Mouse (Mus musculus): ENCODE data around the gene D330020A13Rik. TPM values are rescaled to one million over a fixed set of nuclear protein-coding genes. Genes with fewer than 3 reads are reported as not detected.

D330020A13Rik gene
- total RNA-seq, 1 experiment, result 4.4 TPM

DNA sequence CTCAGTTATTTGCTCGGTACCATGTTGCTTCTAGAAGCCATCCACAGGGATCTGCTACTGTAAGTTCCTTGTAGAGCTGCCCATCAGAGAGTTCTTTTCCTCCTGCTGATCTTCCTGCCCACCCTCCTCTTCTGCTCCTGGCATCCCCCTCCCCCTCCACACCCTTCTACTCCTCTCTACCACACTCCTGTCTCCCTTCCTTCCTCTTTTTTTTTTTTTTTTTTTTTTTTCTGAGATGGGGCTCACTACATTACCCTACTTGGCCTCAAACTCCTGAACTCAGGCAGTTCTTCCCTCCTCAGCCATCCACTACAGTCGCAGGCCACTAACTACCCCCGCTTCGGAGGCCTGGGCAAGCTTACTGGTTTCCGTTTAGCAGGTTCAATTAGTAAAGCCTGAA lies 18.3 kb downstream of the D330020A13Rik start:
- no peak overlapping the region for H3K4me3 ChIP-seq (ENCODE audit: insufficient read depth in 1 of 2, low read depth in 1 of 2, low read length in 2 of 2, poor library complexity in 1 of 2, severe bottlenecking in 1 of 2)
- no peaks in the 10 kb centered on the region for H3K9me3 ChIP-seq (ENCODE audit: control insufficient read depth, insufficient read depth, low read depth, low read length)
- in situ Hi-C loops (cut with MboI; ENCODE audit: low sequenced_read_pairs in 2 of 2, unreplicated experiment in 2 of 2), result no loop called here
- no peak for TF ChIP-seq MAFK (IDR thresholded peaks at IDR 0.05; ENCODE audit: insufficient read depth, low read depth, low read length)
- no peak for TF ChIP-seq ZC3H11A (IDR thresholded peaks at IDR 0.05; ENCODE audit: borderline replicate concordance, low read depth, low read length)
- TF ChIP-seq CHD2 (IDR thresholded peaks at IDR 0.05; ENCODE audit: low read depth, low read length), result no peak
- TF ChIP-seq HCFC1 (IDR thresholded peaks at IDR 0.05; ENCODE audit: borderline replicate concordance, insufficient read depth, low read length), result no peak
- no peak for TF ChIP-seq ZNF384 (IDR thresholded peaks at IDR 0.05; ENCODE audit: low read depth, low read length)
- no peak for DNase-seq (ENCODE audit: low read depth, low spot score)
- no peaks in the 10 kb centered on the region for H3K36me3 ChIP-seq (ENCODE audit: control insufficient read depth, insufficient read depth, low read length, poor library complexity, severe bottlenecking)
- H3K9ac ChIP-seq (ENCODE audit: insufficient read depth, low read depth, low read length, poor library complexity, severe bottlenecking), result no peak overlapping the region
- H3K4me1 ChIP-seq (ENCODE audit: control insufficient read depth in 2 of 2, insufficient read depth in 2 of 2, low read length in 2 of 2, poor library complexity in 1 of 2), result peaks cover 3 to 10% of the 10 kb centered on the region in 2 experiments; a peak in 3 of 4 replicates
- no peak overlapping the region for H3K27ac ChIP-seq (ENCODE audit: insufficient read depth, low read depth, low read length, poor library complexity, severe bottlenecking)

DNA sequence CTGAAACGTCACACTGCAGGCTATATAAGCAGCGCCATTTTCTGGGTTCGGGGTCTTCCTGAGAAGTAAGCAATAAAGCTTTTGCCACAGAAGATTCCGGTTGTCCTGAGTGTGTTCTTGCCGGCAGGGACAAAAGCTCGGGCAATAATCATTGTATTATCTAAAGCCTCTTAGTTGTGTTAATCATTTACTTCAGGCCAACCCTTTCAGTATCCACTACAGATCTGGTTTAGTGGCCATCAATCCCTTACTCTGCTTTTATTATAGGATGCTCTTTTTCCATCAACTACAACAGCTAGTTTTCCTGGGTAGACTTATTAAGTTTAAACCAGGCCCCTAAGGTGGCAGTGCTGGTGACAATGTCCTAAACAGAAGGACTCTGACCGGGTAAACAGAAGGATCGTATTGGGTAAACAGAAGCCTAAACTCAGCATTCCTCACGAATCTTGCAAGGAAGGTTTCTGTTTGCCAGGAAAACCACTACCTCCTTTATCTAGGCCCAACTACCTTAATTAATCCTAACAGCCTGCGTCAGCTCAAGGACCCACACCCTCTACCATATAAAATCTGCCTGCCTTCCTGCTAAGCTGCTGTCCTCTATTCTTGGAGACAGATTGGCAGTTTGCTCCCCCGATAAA lies 24.3 kb downstream of the D330020A13Rik start:
- Histone ChIP-seq H3K27ac (ENCODE audit: insufficient read depth, low read depth, low read length, poor library complexity, severe bottlenecking) (no peak overlapping the region), H3K9ac (ENCODE audit: insufficient read depth, low read depth, low read length, poor library complexity, severe bottlenecking) (no peak overlapping the region), H3K4me1 (ENCODE audit: control insufficient read depth in 2 of 2, insufficient read depth in 2 of 2, low read length in 2 of 2, poor library complexity in 1 of 2) (peaks cover 2 to 4% of the 10 kb centered on the region in 2 experiments; a peak in 3 of 4 replicates), H3K4me3 (ENCODE audit: insufficient read depth in 1 of 2, low read depth in 1 of 2, low read length in 2 of 2, poor library complexity in 1 of 2, severe bottlenecking in 1 of 2) (no peak overlapping the region), H3K36me3 (ENCODE audit: control insufficient read depth, insufficient read depth, low read length, poor library complexity, severe bottlenecking) (no peaks in the 10 kb centered on the region), H3K9me3 (ENCODE audit: control insufficient read depth, insufficient read depth, low read depth, low read length) (no peaks in the 10 kb centered on the region)
- in situ Hi-C loops (cut with MboI; ENCODE audit: low sequenced_read_pairs in 2 of 2, unreplicated experiment in 2 of 2), result no loop called here
- no peak for TF ChIP-seq ZNF384 (IDR thresholded peaks at IDR 0.05; ENCODE audit: low read depth, low read length)
- no peak for TF ChIP-seq HCFC1 (IDR thresholded peaks at IDR 0.05; ENCODE audit: borderline replicate concordance, insufficient read depth, low read length)
- TF ChIP-seq CHD2 (IDR thresholded peaks at IDR 0.05; ENCODE audit: low read depth, low read length), result no peak
- no peak for TF ChIP-seq MAFK (IDR thresholded peaks at IDR 0.05; ENCODE audit: insufficient read depth, low read depth, low read length)
- no peak for TF ChIP-seq ZC3H11A (IDR thresholded peaks at IDR 0.05; ENCODE audit: borderline replicate concordance, low read depth, low read length)
- DNase-seq (ENCODE audit: low read depth, low spot score), result no peak

DNA sequence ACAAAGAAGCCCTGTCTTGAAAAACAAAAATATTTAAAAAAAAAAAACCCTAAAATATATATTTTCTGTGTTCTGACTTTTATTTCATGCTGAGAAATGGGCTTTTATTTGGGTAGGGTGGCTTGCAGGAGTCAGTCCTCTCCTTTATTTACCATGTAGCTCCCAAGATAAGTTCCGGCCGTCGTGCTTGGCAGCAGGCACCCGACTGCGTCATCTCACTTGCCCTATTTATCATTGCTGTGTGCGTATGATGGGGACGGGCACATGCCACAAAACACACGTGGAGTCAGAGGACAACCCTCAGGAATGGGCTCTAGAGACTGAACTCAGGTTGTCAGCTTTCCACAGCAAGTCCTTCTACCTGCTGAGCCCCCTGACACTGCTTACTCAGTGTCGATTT lies 25.0 kb downstream of the D330020A13Rik start:
- Histone ChIP-seq H3K36me3 (ENCODE audit: control insufficient read depth, insufficient read depth, low read length, poor library complexity, severe bottlenecking) (0 out of 2 replicates have a peak, but pooled peaks cover 2% of the 10 kb centered on the region), H3K9me3 (ENCODE audit: control insufficient read depth, insufficient read depth, low read depth, low read length) (no peaks in the 10 kb centered on the region), H3K4me3 (ENCODE audit: insufficient read depth in 1 of 2, low read depth in 1 of 2, low read length in 2 of 2, poor library complexity in 1 of 2, severe bottlenecking in 1 of 2) (no peak overlapping the region), H3K4me1 (ENCODE audit: control insufficient read depth in 2 of 2, insufficient read depth in 2 of 2, low read length in 2 of 2, poor library complexity in 1 of 2) (peaks cover 2 to 4% of the 10 kb centered on the region in 2 experiments; a peak in 3 of 4 replicates), H3K9ac (ENCODE audit: insufficient read depth, low read depth, low read length, poor library complexity, severe bottlenecking) (no peak overlapping the region), H3K27ac (ENCODE audit: insufficient read depth, low read depth, low read length, poor library complexity, severe bottlenecking) (no peak overlapping the region)
- no peak for TF ChIP-seq ZC3H11A (IDR thresholded peaks at IDR 0.05; ENCODE audit: borderline replicate concordance, low read depth, low read length)
- no peak for TF ChIP-seq ZNF384 (IDR thresholded peaks at IDR 0.05; ENCODE audit: low read depth, low read length)
- TF ChIP-seq MAFK (IDR thresholded peaks at IDR 0.05; ENCODE audit: insufficient read depth, low read depth, low read length), result no peak
- in situ Hi-C loops (cut with MboI; ENCODE audit: low sequenced_read_pairs in 2 of 2, unreplicated experiment in 2 of 2), result no loop called here
- DNase-seq (ENCODE audit: low read depth, low spot score), result no peak

DNA sequence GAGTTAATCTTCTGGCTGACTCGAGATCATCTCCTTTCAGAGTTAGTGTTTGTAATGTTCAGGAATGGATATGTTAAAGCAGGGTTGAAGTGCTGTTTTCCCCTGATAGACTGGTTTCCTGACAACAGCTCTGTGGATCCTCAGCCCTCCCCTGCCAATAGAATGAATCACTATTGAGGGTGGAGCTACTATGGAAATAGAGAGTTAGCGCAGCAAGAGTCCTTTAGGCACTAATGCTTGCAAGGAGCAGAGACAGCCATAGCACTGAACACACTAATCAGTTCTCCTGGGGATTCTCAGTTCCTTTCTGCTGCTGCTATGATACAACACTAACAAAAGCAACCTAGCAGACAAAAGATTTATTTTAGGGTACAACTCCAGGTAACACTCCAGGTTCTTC lies 26.2 kb downstream of the D330020A13Rik start:
- Histone ChIP-seq H3K9ac (ENCODE audit: insufficient read depth, low read depth, low read length, poor library complexity, severe bottlenecking) (no peak overlapping the region), H3K9me3 (ENCODE audit: control insufficient read depth, insufficient read depth, low read depth, low read length) (no peaks in the 10 kb centered on the region), H3K4me3 (ENCODE audit: insufficient read depth in 1 of 2, low read depth in 1 of 2, low read length in 2 of 2, poor library complexity in 1 of 2, severe bottlenecking in 1 of 2) (no peak overlapping the region), H3K36me3 (ENCODE audit: control insufficient read depth, insufficient read depth, low read length, poor library complexity, severe bottlenecking) (peaks cover 10% of the 10 kb centered on the region), H3K4me1 (ENCODE audit: control insufficient read depth in 2 of 2, insufficient read depth in 2 of 2, low read length in 2 of 2, poor library complexity in 1 of 2) (peaks cover 2 to 4% of the 10 kb centered on the region in 2 experiments; a peak in 3 of 4 replicates), H3K27ac (ENCODE audit: insufficient read depth, low read depth, low read length, poor library complexity, severe bottlenecking) (no peak overlapping the region)
- DNase-seq (ENCODE audit: low read depth, low spot score), result no peak
- TF ChIP-seq ZNF384 (IDR thresholded peaks at IDR 0.05; ENCODE audit: low read depth, low read length) (no peak), HCFC1 (IDR thresholded peaks at IDR 0.05; ENCODE audit: borderline replicate concordance, insufficient read depth, low read length) (no peak), MAFK (IDR thresholded peaks at IDR 0.05; ENCODE audit: insufficient read depth, low read depth, low read length) (no peak), ZC3H11A (IDR thresholded peaks at IDR 0.05; ENCODE audit: borderline replicate concordance, low read depth, low read length) (no peak), CHD2 (IDR thresholded peaks at IDR 0.05; ENCODE audit: low read depth, low read length) (no peak)
- in situ Hi-C loops (cut with MboI; ENCODE audit: low sequenced_read_pairs in 2 of 2, unreplicated experiment in 2 of 2), result no loop called here
